13 mouse cellular contexts compared by ENCODE assay signal in the genomic region with DNA sequence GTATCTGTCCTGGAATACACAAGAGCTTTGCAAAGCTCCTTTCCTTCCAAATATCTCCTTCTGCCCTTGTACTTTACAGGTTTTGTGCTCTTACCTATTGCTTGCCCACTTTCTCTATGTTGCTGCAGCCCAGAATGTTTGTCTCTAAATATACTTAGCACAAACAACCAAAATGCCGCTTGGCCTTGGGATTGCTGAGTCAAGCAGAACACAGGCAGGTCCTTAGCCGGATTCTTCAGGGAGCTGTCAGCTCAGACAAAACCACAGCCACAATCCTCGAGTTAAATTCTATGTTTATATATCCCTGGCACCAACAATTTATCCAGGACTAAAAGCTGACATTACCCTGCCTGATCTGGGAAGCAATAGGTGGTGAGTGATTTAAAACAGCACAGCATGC.
"Had no signal": no experiment of that assay in that cellular context is flagged by ENCODE, and none has a peak within 500 bp of the region (broad histone marks: within the 10 kb centered on the region; RNA-seq: fewer than 3 reads in every experiment).

No protein-coding gene starts in this region.

- DNase-seq: kidney, postnatal 10 days; kidney, postnatal 4 days; lung, embryonic 14.5 days; lung, postnatal 10 days; lung, postnatal 4 days; midbrain, embryonic 14.5 days; right cerebral cortex, adult 18-20 months; right cerebral cortex, postnatal 25 days had no signal

- H3K27me3 ChIP-seq: limb, embryonic 15.5 days; liver, embryonic 12.5 days; neural tube, embryonic 15.5 days had no signal

- H3K4me1 ChIP-seq: limb, embryonic 15.5 days; liver, embryonic 12.5 days; midbrain, embryonic 10.5 days; neural tube, embryonic 15.5 days had no signal

- H3K27ac ChIP-seq: limb, embryonic 15.5 days; liver, embryonic 12.5 days; midbrain, embryonic 10.5 days; neural tube, embryonic 15.5 days had no signal

- H3K4me3 ChIP-seq: limb, embryonic 15.5 days; liver, embryonic 12.5 days; midbrain, embryonic 10.5 days; myocyte; neural tube, embryonic 15.5 days had no signal
